In genomic region chr19:5457746-5458442, GRCm38 (mm10) we compare ENCODE assay signal across 8 mouse cellular contexts. TPM values are rescaled to one million over a fixed set of nuclear protein-coding genes. Genes with fewer than 3 reads are reported as not detected.
A peak's percentile ranks its signal among the peaks of the same experiment; 100 is the strongest.
DNase-seq lines count a peak whose midpoint lies in the region; ATAC-seq and TF ChIP-seq lines count a peak whose summit lies in the region.

Gene Ccdc85b, minus strand, starts transcription at chr19:5457894.

- H3K4me3 ChIP-seq in kidney, postnatal 0 days (replicated peaks; ENCODE audit: low read depth, low read length): peak within 1 kb of the TSS; percentile 81
- H3K4me3 ChIP-seq in forebrain, embryonic 15.5 days: peak within 1 kb of the TSS; percentile 59
- peak within 1 kb of the TSS; percentile 86 for H3K4me3 ChIP-seq in small intestine, adult 2 months (ENCODE audit: low read depth, low read length)

- H3K27ac ChIP-seq in kidney, postnatal 0 days: peak within 1 kb of the TSS; percentile 98
- H3K27ac ChIP-seq in forebrain, embryonic 15.5 days (replicated peaks): peak within 1 kb of the TSS; percentile 94
- peak within 1 kb of the TSS; percentile 76 for H3K27ac ChIP-seq in small intestine, adult 2 months (ENCODE audit: insufficient read depth, low read depth, low read length)

- no peaks in the 10 kb centered on the region for H3K27me3 ChIP-seq in kidney, postnatal 0 days (ENCODE audit: insufficient read depth, low read length)
- H3K27me3 ChIP-seq in forebrain, embryonic 15.5 days: 0 out of 2 replicates have a peak, but pooled peaks cover 9% of the 10 kb centered on the region
- H3K27me3 ChIP-seq in small intestine, adult 2 months (ENCODE audit: control insufficient read depth, insufficient read depth, low read length): no peaks in the 10 kb centered on the region

- H3K4me1 ChIP-seq in kidney, postnatal 0 days (replicated peaks; ENCODE audit: insufficient read depth, low read length): peaks cover 18% of the 10 kb centered on the region
- H3K4me1 ChIP-seq in forebrain, embryonic 15.5 days: peaks cover 48% of the 10 kb centered on the region
- H3K4me1 ChIP-seq in small intestine, adult 2 months (ENCODE audit: control insufficient read depth, insufficient read depth, insufficient read length, low read length): peaks cover 12% of the 10 kb centered on the region

- intact Hi-C loops in left cerebral cortex, postnatal 4 days (cut with DNase I): no loop called here

- WGBS in kidney, postnatal 0 days: 8% methylated on average over 14 of the region's 14 CpGs
- WGBS in forebrain, embryonic 15.5 days: 15% methylated on average over 14 of the region's 14 CpGs
- WGBS in small intestine, adult 2 months: 12% methylated on average over 14 of the region's 14 CpGs

- no peak for DNase-seq in kidney, postnatal 0 days (ENCODE audit: low spot score)
- no peak for DNase-seq in kidney, adult 9 months
- DNase-seq in adrenal gland, postnatal 14 days: peak; percentile 51
- DNase-seq in left cerebral cortex, postnatal 4 days: peak; percentile 32
- DNase-seq in right cerebral cortex, postnatal 10 days (ENCODE audit: low spot score in 2 of 2): no peak
- no peak for DNase-seq in Muller cell, postnatal 12 days (ENCODE audit: inconsistent ontology term)

- H3K4me2 ChIP-seq in kidney, postnatal 0 days (ENCODE audit: low read length): peak within 1 kb of the TSS; percentile 97
- H3K4me2 ChIP-seq in forebrain, embryonic 15.5 days (replicated peaks): peak within 1 kb of the TSS; percentile 94

- peak within 1 kb of the TSS; percentile 78 for H3K9ac ChIP-seq in kidney, postnatal 0 days (ENCODE audit: low read depth, low read length)
- peak within 1 kb of the TSS; percentile 68 for H3K9ac ChIP-seq in forebrain, embryonic 15.5 days (replicated peaks)

- 0 out of 2 replicates have a peak, but pooled peaks have one; percentile 7 for ATAC-seq in kidney, postnatal 0 days (replicated peaks; ENCODE audit: low FRiP score, low read depth)
- ATAC-seq in forebrain, embryonic 15.5 days (replicated peaks): no peak; the same call in 1 of the 2 replicates

- H3K9me3 ChIP-seq in kidney, postnatal 0 days (replicated peaks; ENCODE audit: low read length): no peaks in the 10 kb centered on the region
- no peaks in the 10 kb centered on the region for H3K9me3 ChIP-seq in forebrain, embryonic 15.5 days

- peaks cover 14% of the 10 kb centered on the region; the same call in 1 of the 2 replicates for H3K36me3 ChIP-seq in kidney, postnatal 0 days (ENCODE audit: insufficient read depth, low read length)
- H3K36me3 ChIP-seq in forebrain, embryonic 15.5 days: 0 out of 2 replicates have a peak, but pooled peaks cover 10% of the 10 kb centered on the region
- peaks cover 5% of the 10 kb centered on the region for H3K36me3 ChIP-seq in small intestine, adult 2 months (ENCODE audit: control insufficient read depth, insufficient read depth, low read length)

- TF ChIP-seq CTCF in kidney, postnatal 0 days (IDR thresholded peaks at IDR 0.05; ENCODE audit: low read depth): no peak
- TF ChIP-seq CTCF in small intestine, adult 2 months (IDR thresholded peaks at IDR 0.05; ENCODE audit: extremely low read depth, insufficient read length, insufficient replicate concordance, low read depth, low read length): no peak

- TF ChIP-seq POLR2A in small intestine, adult 2 months (IDR thresholded peaks at IDR 0.05; ENCODE audit: low read depth, low read length): no peak

RNA-seq across cellular contexts. Expression of gene Ccdc85b, which starts in this region (rescaled TPM):
- polyA plus RNA-seq in kidney, postnatal 0 days (2015; fragmentation: Nextera tagmentation; extraction: Ambion mirVana): 12.2 and 15.6 TPM in 2 replicates
- 8.8 and 11.2 TPM in 2 replicates for total RNA-seq in adrenal gland, postnatal 14 days (2021)
- 10.7 and 11.4 TPM in 2 replicates for polyA plus RNA-seq in forebrain, embryonic 15.5 days (2015; fragmentation: Nextera tagmentation; extraction: Ambion mirVana)
- 10 to 100 TPM; 20.8 to 21.6 TPM for total RNA-seq in left cerebral cortex, postnatal 4 days (2021)
- polyA plus RNA-seq in small intestine, adult 2 months (2012; rRNA removed): 3.3 and 4.4 TPM in 2 replicates

Comparison
In these comparisons a context has a peak if more than half of its experiments do, and no peak if none do; other contexts are left out.
1. DNase-seq: peak in adrenal gland, postnatal 14 days (single experiment) and left cerebral cortex, postnatal 4 days (single experiment); none in kidney, postnatal 0 days (single experiment), kidney, adult 9 months (single experiment), right cerebral cortex, postnatal 10 days (0 of 2) and Muller cell, postnatal 12 days (single experiment).
2. Peak in every context shown above with its lines, with median percentiles within 50 percentile points of each other: H3K27ac ChIP-seq and H3K4me3 ChIP-seq.